Mouse (Mus musculus) forebrain, postnatal 0 days (tissue): Measurements from ENCODE around the gene Zswim8. TPM values are rescaled to one million over a fixed set of nuclear protein-coding genes. Genes with fewer than 3 reads are reported as not detected.

Experiments used
- ATAC-seq: fragments of 200-750 bp; cut with Nextera tagmentation; 2 replicates; pipeline ENCODE4 v1.8.0; 2017; ENCODE audit warnings: mild to moderate bottlenecking, moderate library complexity
- DNase-seq: peaks from one replicate; pipeline ENCODE4 v3.0.0-alpha.2; 2015
- H3K27ac ChIP-seq: fragments of 300-500 bp; sonication (generic); 2 replicates; pipeline ENCODE4 v1.5.1; 2014; ENCODE audit warnings: low read depth, mild to moderate bottlenecking, antibody characterized with exemption, low read length, moderate library complexity, mixed read lengths
- H3K27me3 ChIP-seq: fragments of 300-500 bp; sonication (generic); 2 replicates; pipeline ENCODE4 v1.6.1; 2014; ENCODE audit warnings: mild to moderate bottlenecking, low read length, mixed read lengths; ENCODE audit not compliant: insufficient read depth
- H3K36me3 ChIP-seq: fragments of 300-500 bp; sonication (generic); 2 replicates; pipeline ENCODE4 v1.6.1; 2014; ENCODE audit warnings: mild to moderate bottlenecking, moderate library complexity; ENCODE audit not compliant: insufficient read depth
- H3K4me1 ChIP-seq: fragments of 300-500 bp; sonication (generic); 2 replicates; pipeline ENCODE4 v1.6.1; 2014; ENCODE audit warnings: antibody characterized with exemption; ENCODE audit not compliant: insufficient read depth
- H3K4me2 ChIP-seq: fragments of 300-500 bp; sonication (generic); 2 replicates; pipeline ENCODE4 v1.6.1; 2014; ENCODE audit warnings: low read depth, mild to moderate bottlenecking, moderate library complexity
- H3K4me3 ChIP-seq: fragments of 300-500 bp; sonication (generic); 2 replicates; pipeline ENCODE4 v1.5.1; 2014; ENCODE audit warnings: low read depth, low read length, mixed read lengths
- H3K9ac ChIP-seq: fragments of 300-500 bp; sonication (generic); 2 replicates; pipeline ENCODE4 v1.6.1; 2014; ENCODE audit warnings: mild to moderate bottlenecking
- H3K9me3 ChIP-seq: fragments of 300-500 bp; sonication (generic); 2 replicates; pipeline ENCODE4 v1.6.1; 2016; ENCODE audit warnings: low read length
- CTCF ChIP-seq: sonication (generic); IDR thresholded peaks from 2 replicates; pipeline ENCODE4 v1.5.1; 2016; ENCODE audit warnings: antibody characterized with exemption, control low read depth, low read depth
- WGBS: fragments of 180-500 bp; shearing (Covaris S2); extraction: QIAGEN DNeasy Blood & Tissue Kit; methylation state at CpG from one replicate; pipeline ENCODE4 v1.1.7; 2014; 5-methylcytosine and 5-hydroxymethylcytosine counted together
- polyA plus RNA-seq: library from polyadenylated mRNA; unstranded; fragments of >200 nt; fragmentation: Nextera tagmentation; extraction: Ambion mirVana; gene quantifications from 2 replicates; pipeline ENCODE4 v1.2.1, GENCODE M21; 2015
- total RNA-seq: library from RNA; depleted of rRNA; stranded (reverse); fragments of >200 nt; gene quantifications from 2 replicates; pipeline ENCODE4 v1.2.3, GENCODE M21; 2014

Zswim8 gene
- total and polyA plus RNA-seq, 2 experiments from 2014 or later: 28.2 to 162 TPM

GRCm38 (mm10) chr14:20693589-20694101 lies 13.7 kb upstream of the Zswim8 start:
- Histone ChIP-seq H3K4me3 (no peak overlapping the region), H3K4me1 (peaks cover 26% of the 10 kb centered on the region), H3K9me3 (no peaks in the 10 kb centered on the region), H3K9ac (no peak overlapping the region), H3K27me3 (no peaks in the 10 kb centered on the region), H3K36me3 (peaks cover 57% of the 10 kb centered on the region), H3K4me2 (no peak overlapping the region), H3K27ac (no peak overlapping the region)
- WGBS: 95% methylated on average over 10 of the region's 10 CpGs
- DNase-seq: no peak
- no peak for ATAC-seq
- no peak for TF ChIP-seq CTCF

GRCm38 (mm10) chr14:20694185-20694883 lies 13.0 kb upstream of the Zswim8 start:
- DNase-seq (no peak), ATAC-seq (no peak)
- Histone ChIP-seq H3K9ac (peak overlapping the region; percentile 86), H3K9me3 (no peaks in the 10 kb centered on the region), H3K27me3 (no peaks in the 10 kb centered on the region), H3K4me3 (peak overlapping the region; percentile 83), H3K4me2 (peak overlapping the region; percentile 71), H3K36me3 (peaks cover 50% of the 10 kb centered on the region), H3K27ac (peak overlapping the region; percentile 95), H3K4me1 (peaks cover 28% of the 10 kb centered on the region)
- 47% methylated on average over 13 of the region's 13 CpGs for WGBS
- TF ChIP-seq CTCF: no peak

- peak; percentile 93 for ATAC-seq
- TF ChIP-seq CTCF: no peak
- 1% methylated on average over 102 of the region's 111 CpGs for WGBS
These were observed 12.2 kb upstream of the Zswim8 start, which contains the start of gene Fut11 for GRCm38 (mm10) chr14:20694884-20695760. Gene Fut11, plus strand, starts transcription at chr14:20694968.

GRCm38 (mm10) chr14:20695761-20696520 lies 11.4 kb upstream of the Zswim8 start:
- DNase-seq (peak; percentile 13), ATAC-seq (no peak)
- no peaks in the 10 kb centered on the region for H3K9me3 ChIP-seq
- H3K36me3 ChIP-seq: peaks cover 38% of the 10 kb centered on the region
- no peak for TF ChIP-seq CTCF
- peak overlapping the region; percentile 83 for H3K4me3 ChIP-seq
- WGBS: 11% methylated on average over 27 of the region's 27 CpGs
- peaks cover 28% of the 10 kb centered on the region for H3K4me1 ChIP-seq
- H3K27ac ChIP-seq: peak overlapping the region; percentile 95
- peak overlapping the region; percentile 86 for H3K9ac ChIP-seq
- no peaks in the 10 kb centered on the region for H3K27me3 ChIP-seq
- H3K4me2 ChIP-seq: peak overlapping the region; percentile 71

More at GRCm38 (mm10) chr14:20694884-20695760, 12.2 kb upstream of the Zswim8 start, which contains the start of gene Fut11:
- Histone ChIP-seq H3K9me3 (no peaks in the 10 kb centered on the region), H3K27ac (peak within 1 kb of the TSS; percentile 95), H3K27me3 (no peaks in the 10 kb centered on the region), H3K9ac (peak within 1 kb of the TSS; percentile 86), H3K4me3 (peak within 1 kb of the TSS; percentile 83), H3K4me2 (peak within 1 kb of the TSS; percentile 71), H3K4me1 (peaks cover 28% of the 10 kb centered on the region), H3K36me3 (peaks cover 43% of the 10 kb centered on the region)
- DNase-seq: peak; percentile 94

DNA sequence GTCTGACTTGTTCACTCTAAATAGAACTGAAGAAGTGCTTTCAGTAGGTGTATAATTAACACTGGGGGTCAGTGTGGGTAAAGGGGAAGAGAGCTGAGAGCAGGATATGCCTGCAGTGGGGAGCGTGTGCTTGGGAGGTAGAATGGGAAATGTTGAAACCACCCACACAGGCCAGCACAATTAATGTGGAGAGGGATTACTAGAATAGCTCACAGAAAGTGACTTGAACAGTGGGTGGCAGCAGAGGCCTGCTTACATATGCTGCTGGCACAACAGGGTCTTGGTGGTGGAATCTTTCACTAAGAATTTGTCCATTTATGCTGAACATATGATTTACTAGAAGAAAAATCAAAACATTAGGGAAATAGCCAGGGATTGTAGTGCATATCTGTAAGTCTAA lies 10.4 kb upstream of the Zswim8 start:
- H3K9me3 ChIP-seq: no peaks in the 10 kb centered on the region
- no peaks in the 10 kb centered on the region for H3K27me3 ChIP-seq
- peak overlapping the region; percentile 83 for H3K4me3 ChIP-seq
- peaks cover 28% of the 10 kb centered on the region for H3K36me3 ChIP-seq
- H3K4me1 ChIP-seq: peaks cover 28% of the 10 kb centered on the region
- 12% methylated on average over 1 of the region's 1 CpGs for WGBS
- 0 out of 2 replicates have a peak overlapping the region, but pooled peaks have one; percentile 10 for H3K27ac ChIP-seq
- peak overlapping the region; percentile 71 for H3K4me2 ChIP-seq
- peak; percentile 68 for TF ChIP-seq CTCF
- DNase-seq (peak; percentile 65), ATAC-seq (0 out of 2 replicates have a peak, but pooled peaks have one; percentile 18)
- no peak overlapping the region for H3K9ac ChIP-seq

DNA sequence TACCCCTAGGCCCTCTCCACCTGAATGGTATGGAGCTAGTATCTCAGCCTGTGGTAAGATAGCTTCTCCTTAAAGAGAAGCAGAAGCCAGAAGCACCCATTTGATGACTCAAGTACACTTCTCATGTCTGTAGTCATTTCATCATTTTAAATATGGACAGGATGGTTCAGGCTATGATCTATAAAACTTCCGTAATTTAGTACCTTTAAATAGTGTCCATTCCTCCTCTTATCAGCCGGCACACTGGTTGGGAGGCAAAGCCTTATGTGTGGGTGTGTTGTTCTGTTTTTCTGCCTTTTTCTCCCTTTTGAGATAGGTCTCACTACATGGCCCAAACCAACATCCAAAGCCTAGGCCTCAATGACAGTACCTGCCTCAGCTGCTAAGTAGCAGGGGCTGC lies 8.8 kb upstream of the Zswim8 start:
- Histone ChIP-seq H3K9me3 (no peaks in the 10 kb centered on the region), H3K4me2 (peak overlapping the region; percentile 71), H3K9ac (0 out of 2 replicates have a peak overlapping the region, but pooled peaks have one; percentile 18), H3K4me3 (no peak overlapping the region), H3K27ac (no peak overlapping the region), H3K27me3 (no peaks in the 10 kb centered on the region), H3K36me3 (peaks cover 13% of the 10 kb centered on the region), H3K4me1 (peaks cover 28% of the 10 kb centered on the region)
- TF ChIP-seq CTCF: no peak
- 86% methylated on average over 2 of the region's 2 CpGs for WGBS
- DNase-seq (no peak), ATAC-seq (no peak)
